Mouse (Mus musculus) lung, adult 2 months (tissue): ENCODE data around the gene Gcnt7. TPM values are rescaled to one million over a fixed set of nuclear protein-coding genes. Genes with fewer than 3 reads are reported as not detected.

ENCODE experiments used
- DNase-seq: peaks from one replicate; pipeline ENCODE4 v3.0.0; 2022
- H3K4me1 ChIP-seq: fragments of 200-500 bp; 2 replicates; pipeline ENCODE4 v1.6.1; 2011; ENCODE audit warnings: low read length; ENCODE audit not compliant: control insufficient read depth, insufficient read depth
- H3K4me3 ChIP-seq: fragments of 200-500 bp; replicated peaks from 2 replicates; pipeline ENCODE3; 2011; ENCODE audit warnings: low read depth, mild to moderate bottlenecking, control low read depth, low read length; ENCODE audit errors: extremely low read depth
- CTCF ChIP-seq: fragments of 200-500 bp; IDR thresholded peaks from 2 replicates; pipeline ENCODE4 v1.5.1; 2011; ENCODE audit warnings: mild to moderate bottlenecking, low read length, control low read depth; ENCODE audit not compliant: insufficient read depth
- POLR2A ChIP-seq: fragments of 200-500 bp; IDR thresholded peaks from 2 replicates; pipeline ENCODE4 v1.6.1; 2011; ENCODE audit warnings: low read depth, mild to moderate bottlenecking, control low read depth, low read length, borderline replicate concordance; ENCODE audit errors: extremely low read depth
- WGBS: fragments of 180-500 bp; shearing (Covaris S2); methylation state at CpG from one replicate; pipeline ENCODE4 v1.1.7; 2018; 5-methylcytosine and 5-hydroxymethylcytosine counted together
- polyA plus RNA-seq: library from polyadenylated mRNA; depleted of rRNA; stranded (reverse); fragments of >200 nt; gene quantifications from 2 replicates; pipeline ENCODE4 v1.2.3, GENCODE M21; 2012

Gene Gcnt7
- polyA plus RNA-seq, 1 experiment = not detected

GRCm38 (mm10) chr2:172481654-172482385 is 23.4 kb upstream of the Gcnt7 start:
- no peak overlapping the region for H3K4me3 ChIP-seq
- WGBS = 76% methylated on average over 16 of the region's 16 CpGs
- no peak for DNase-seq
- TF ChIP-seq CTCF = no peak
- no peak for TF ChIP-seq POLR2A
- no peaks in the 10 kb centered on the region; the same call in 1 of the 2 replicates for H3K4me1 ChIP-seq

GRCm38 (mm10) chr2:172480296-172480695 is 21.9 kb upstream of the Gcnt7 start:
- no peak for DNase-seq
- no peak for TF ChIP-seq POLR2A
- no peak for TF ChIP-seq CTCF
- WGBS = 60% methylated on average over 7 of the region's 7 CpGs
- Histone ChIP-seq H3K4me3 (no peak overlapping the region), H3K4me1 (no peaks in the 10 kb centered on the region; the same call in 1 of the 2 replicates)

- Histone ChIP-seq H3K4me3 (no peak overlapping the region), H3K4me1 (peaks cover 2% of the 10 kb centered on the region; the same call in 1 of the 2 replicates)
- TF ChIP-seq POLR2A (no peak), CTCF (0 out of 2 replicates have a peak, but pooled peaks have one; percentile 20)
- no peak for DNase-seq
- 3% methylated on average over 2 of the region's 2 CpGs for WGBS
These were observed 19.5 kb upstream of the Gcnt7 start for GRCm38 (mm10) chr2:172477860-172478259.

- TF ChIP-seq POLR2A = no peak
- TF ChIP-seq CTCF = no peak
- Histone ChIP-seq H3K4me1 (peaks cover 2% of the 10 kb centered on the region; the same call in 1 of the 2 replicates), H3K4me3 (no peak overlapping the region)
- WGBS = 33% methylated on average over 3 of the region's 3 CpGs
- DNase-seq = no peak
These were observed 19.0 kb upstream of the Gcnt7 start for GRCm38 (mm10) chr2:172477350-172477749.

GRCm38 (mm10) chr2:172476707-172477260 is 18.4 kb upstream of the Gcnt7 start:
- Histone ChIP-seq H3K4me1 (peaks cover 2% of the 10 kb centered on the region; the same call in 1 of the 2 replicates), H3K4me3 (no peak overlapping the region)
- 16% methylated on average over 10 of the region's 10 CpGs for WGBS
- no peak for TF ChIP-seq CTCF
- no peak for TF ChIP-seq POLR2A
- no peak for DNase-seq

- Histone ChIP-seq H3K4me1 (peaks cover 2% of the 10 kb centered on the region; the same call in 1 of the 2 replicates), H3K4me3 (no peak overlapping the region)
- WGBS = 33% methylated on average over 6 of the region's 6 CpGs
- peak; percentile 14 for DNase-seq
- TF ChIP-seq POLR2A (no peak), CTCF (peak; percentile 52)
These were observed 16.6 kb upstream of the Gcnt7 start for GRCm38 (mm10) chr2:172474970-172475369.

- DNase-seq = no peak
- H3K4me3 ChIP-seq = no peak overlapping the region
- TF ChIP-seq CTCF (no peak), POLR2A (no peak)
- 33% methylated on average over 8 of the region's 8 CpGs for WGBS
- peaks cover 2% of the 10 kb centered on the region; the same call in 1 of the 2 replicates for H3K4me1 ChIP-seq
These were observed 15.2 kb upstream of the Gcnt7 start for GRCm38 (mm10) chr2:172473591-172473990.

GRCm38 (mm10) chr2:172472318-172472717 is 13.9 kb upstream of the Gcnt7 start, which contains the start of gene Fam209:
TSS of gene Fam209 (plus strand) at chr2:172472520.
- Histone ChIP-seq H3K4me3 (no peak within 1 kb of the TSS), H3K4me1 (0 out of 2 replicates have a peak, but pooled peaks cover 2% of the 10 kb centered on the region)
- TF ChIP-seq CTCF = no peak
- no peak for TF ChIP-seq POLR2A
- 81% methylated on average over 11 of the region's 11 CpGs for WGBS
- DNase-seq = no peak

GRCm38 (mm10) chr2:172468346-172468819 is 10.0 kb upstream of the Gcnt7 start:
- 65% methylated on average over 11 of the region's 11 CpGs for WGBS
- DNase-seq = no peak
- Histone ChIP-seq H3K4me1 (0 out of 2 replicates have a peak, but pooled peaks cover under 1% of the 10 kb centered on the region), H3K4me3 (no peak overlapping the region)
- no peak for TF ChIP-seq POLR2A
- no peak for TF ChIP-seq CTCF

- WGBS = 84% methylated on average over 5 of the region's 5 CpGs
- no peak for TF ChIP-seq CTCF
- no peak for TF ChIP-seq POLR2A
- Histone ChIP-seq H3K4me1 (no peaks in the 10 kb centered on the region), H3K4me3 (no peak overlapping the region)
- DNase-seq = no peak
These were observed 8.8 kb upstream of the Gcnt7 start for GRCm38 (mm10) chr2:172467206-172467605.
